Mouse (Mus musculus): ENCODE data around the gene Tgfbr3. TPM values are rescaled to one million over a fixed set of nuclear protein-coding genes. Genes with fewer than 3 reads are reported as not detected.

The Tgfbr3 gene
- polyA plus RNA-seq, 1 experiment, result 0.71 TPM

GRCm38 (mm10) chr5:107223029-107223428, 66.4 kb downstream of the Tgfbr3 start:
- no peaks in the 10 kb centered on the region for H3K79me2 ChIP-seq (ENCODE audit: control insufficient read depth, insufficient read depth)
- no peak overlapping the region for H3ac ChIP-seq (ENCODE audit: control insufficient read depth, insufficient read length)
- H3K27me3 ChIP-seq (ENCODE audit: control insufficient read depth, insufficient read depth, insufficient read length), result no peaks in the 10 kb centered on the region
- no peak for TF ChIP-seq TCF3 (IDR thresholded peaks at IDR 0.05; ENCODE audit: insufficient read length, low read depth)
- no peak for TF ChIP-seq USF1 (IDR thresholded peaks at IDR 0.05; ENCODE audit: low read depth)
- TF ChIP-seq E2F4 (IDR thresholded peaks at IDR 0.05; ENCODE audit: insufficient read depth), result no peak
- TF ChIP-seq MAX (IDR thresholded peaks at IDR 0.05; ENCODE audit: low read depth), result no peak
- no peak for TF ChIP-seq SRF (IDR thresholded peaks at IDR 0.05; ENCODE audit: control insufficient read depth, insufficient read length, low read depth)
- no peak for TF ChIP-seq CEBPB (IDR thresholded peaks at IDR 0.05; ENCODE audit: insufficient read depth, poor library complexity, severe bottlenecking)
- no peak for TF ChIP-seq MYOD1 (IDR thresholded peaks at IDR 0.05; ENCODE audit: control insufficient read depth in 1 of 3, insufficient read length in 2 of 3, low read depth in 2 of 3)
- TF ChIP-seq POLR2A (IDR thresholded peaks at IDR 0.05; ENCODE audit: insufficient read length, low read depth), result no peak
- TF ChIP-seq POLR2AphosphoS2 (IDR thresholded peaks at IDR 0.05; ENCODE audit: insufficient read length, low read depth), result no peak
- TF ChIP-seq REST (IDR thresholded peaks at IDR 0.05; ENCODE audit: insufficient read depth, insufficient read length), result no peak
- TF ChIP-seq TCF12 (IDR thresholded peaks at IDR 0.05; ENCODE audit: insufficient read depth, poor library complexity, severe bottlenecking), result no peak
- no peak for TF ChIP-seq MYOG (IDR thresholded peaks at IDR 0.05; ENCODE audit: control insufficient read depth in 1 of 3, insufficient read depth in 1 of 3, insufficient read length in 2 of 3, low read depth in 2 of 3)
- H3K4me2 ChIP-seq (ENCODE audit: low read depth), result no peak overlapping the region
- H3K4me3 ChIP-seq, result no peak overlapping the region
- no peaks in the 10 kb centered on the region for H3K36me3 ChIP-seq (ENCODE audit: control insufficient read depth, insufficient read depth)

GRCm38 (mm10) chr5:107222670-107223005, 66.8 kb downstream of the Tgfbr3 start:
- H3ac ChIP-seq (ENCODE audit: control insufficient read depth, insufficient read length), result no peak overlapping the region
- no peak overlapping the region for H3K4me3 ChIP-seq
- no peaks in the 10 kb centered on the region for H3K36me3 ChIP-seq (ENCODE audit: control insufficient read depth, insufficient read depth)
- H3K79me2 ChIP-seq (ENCODE audit: control insufficient read depth, insufficient read depth), result no peaks in the 10 kb centered on the region
- no peak for TF ChIP-seq TCF3 (IDR thresholded peaks at IDR 0.05; ENCODE audit: insufficient read length, low read depth)
- no peak for TF ChIP-seq E2F4 (IDR thresholded peaks at IDR 0.05; ENCODE audit: insufficient read depth)
- no peak for TF ChIP-seq USF1 (IDR thresholded peaks at IDR 0.05; ENCODE audit: low read depth)
- no peak for TF ChIP-seq SRF (IDR thresholded peaks at IDR 0.05; ENCODE audit: control insufficient read depth, insufficient read length, low read depth)
- no peak for TF ChIP-seq MYOG (IDR thresholded peaks at IDR 0.05; ENCODE audit: control insufficient read depth in 1 of 3, insufficient read depth in 1 of 3, insufficient read length in 2 of 3, low read depth in 2 of 3)
- TF ChIP-seq MYOD1 (IDR thresholded peaks at IDR 0.05; ENCODE audit: control insufficient read depth in 1 of 3, insufficient read length in 2 of 3, low read depth in 2 of 3), result no peak
- TF ChIP-seq MAX (IDR thresholded peaks at IDR 0.05; ENCODE audit: low read depth), result no peak
- no peak for TF ChIP-seq REST (IDR thresholded peaks at IDR 0.05; ENCODE audit: insufficient read depth, insufficient read length)
- no peak for TF ChIP-seq POLR2AphosphoS2 (IDR thresholded peaks at IDR 0.05; ENCODE audit: insufficient read length, low read depth)
- no peak for TF ChIP-seq TCF12 (IDR thresholded peaks at IDR 0.05; ENCODE audit: insufficient read depth, poor library complexity, severe bottlenecking)
- no peak for TF ChIP-seq POLR2A (IDR thresholded peaks at IDR 0.05; ENCODE audit: insufficient read length, low read depth)
- TF ChIP-seq CEBPB (IDR thresholded peaks at IDR 0.05; ENCODE audit: insufficient read depth, poor library complexity, severe bottlenecking), result no peak
- H3K4me2 ChIP-seq (ENCODE audit: low read depth), result no peak overlapping the region
- no peaks in the 10 kb centered on the region for H3K27me3 ChIP-seq (ENCODE audit: control insufficient read depth, insufficient read depth, insufficient read length)

- Histone ChIP-seq H3K36me3 (ENCODE audit: control insufficient read depth, insufficient read depth) (no peaks in the 10 kb centered on the region), H3K27me3 (ENCODE audit: control insufficient read depth, insufficient read depth, insufficient read length) (no peaks in the 10 kb centered on the region), H3K79me2 (ENCODE audit: control insufficient read depth, insufficient read depth) (no peaks in the 10 kb centered on the region), H3K4me2 (ENCODE audit: low read depth) (no peak overlapping the region), H3K4me3 (no peak overlapping the region), H3ac (ENCODE audit: control insufficient read depth, insufficient read length) (no peak overlapping the region)
- TF ChIP-seq SRF (IDR thresholded peaks at IDR 0.05; ENCODE audit: control insufficient read depth, insufficient read length, low read depth), result no peak
- TF ChIP-seq POLR2AphosphoS2 (IDR thresholded peaks at IDR 0.05; ENCODE audit: insufficient read length, low read depth), result no peak
- no peak for TF ChIP-seq MYOG (IDR thresholded peaks at IDR 0.05; ENCODE audit: control insufficient read depth in 1 of 3, insufficient read depth in 1 of 3, insufficient read length in 2 of 3, low read depth in 2 of 3)
- TF ChIP-seq E2F4 (IDR thresholded peaks at IDR 0.05; ENCODE audit: insufficient read depth), result no peak
- no peak for TF ChIP-seq MAX (IDR thresholded peaks at IDR 0.05; ENCODE audit: low read depth)
- TF ChIP-seq POLR2A (IDR thresholded peaks at IDR 0.05; ENCODE audit: insufficient read length, low read depth), result no peak
- TF ChIP-seq USF1 (IDR thresholded peaks at IDR 0.05; ENCODE audit: low read depth), result no peak
Observed at GRCm38 (mm10) chr5:107221892-107222669, 67.3 kb downstream of the Tgfbr3 start.

DNA sequence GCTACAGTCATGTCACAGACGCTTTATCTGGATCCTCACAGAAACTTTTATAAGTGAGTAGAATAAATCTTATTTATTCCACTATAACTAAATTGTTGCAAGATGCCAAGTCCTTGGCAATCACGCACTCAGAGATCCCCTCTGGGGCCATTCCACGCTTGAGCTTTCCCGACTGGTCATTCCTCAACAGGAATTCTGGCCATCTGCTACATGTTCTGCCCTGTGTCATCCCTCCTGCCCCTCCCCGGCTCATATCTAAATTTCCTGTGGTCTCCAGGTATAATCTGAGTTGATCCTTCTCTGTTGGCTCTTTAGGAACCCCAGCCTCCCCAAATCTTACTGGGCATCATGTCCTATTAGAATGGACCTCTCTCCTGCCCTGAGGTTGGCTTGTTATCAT, 68.5 kb downstream of the Tgfbr3 start:
- H3K4me3 ChIP-seq, result no peak overlapping the region
- H3K27me3 ChIP-seq (ENCODE audit: control insufficient read depth, insufficient read depth, insufficient read length), result no peaks in the 10 kb centered on the region
- no peaks in the 10 kb centered on the region for H3K36me3 ChIP-seq (ENCODE audit: control insufficient read depth, insufficient read depth)
- TF ChIP-seq E2F4 (IDR thresholded peaks at IDR 0.05; ENCODE audit: insufficient read depth) (no peak), CEBPB (IDR thresholded peaks at IDR 0.05; ENCODE audit: insufficient read depth, poor library complexity, severe bottlenecking) (no peak), MYOD1 (IDR thresholded peaks at IDR 0.05; ENCODE audit: control insufficient read depth in 1 of 3, insufficient read length in 2 of 3, low read depth in 2 of 3) (no peak), POLR2AphosphoS2 (IDR thresholded peaks at IDR 0.05; ENCODE audit: insufficient read length, low read depth) (no peak), MAX (IDR thresholded peaks at IDR 0.05; ENCODE audit: low read depth) (no peak)
- no peak overlapping the region for H3K4me2 ChIP-seq (ENCODE audit: low read depth)
- no peaks in the 10 kb centered on the region for H3K79me2 ChIP-seq (ENCODE audit: control insufficient read depth, insufficient read depth)
- no peak overlapping the region for H3ac ChIP-seq (ENCODE audit: control insufficient read depth, insufficient read length)

DNA sequence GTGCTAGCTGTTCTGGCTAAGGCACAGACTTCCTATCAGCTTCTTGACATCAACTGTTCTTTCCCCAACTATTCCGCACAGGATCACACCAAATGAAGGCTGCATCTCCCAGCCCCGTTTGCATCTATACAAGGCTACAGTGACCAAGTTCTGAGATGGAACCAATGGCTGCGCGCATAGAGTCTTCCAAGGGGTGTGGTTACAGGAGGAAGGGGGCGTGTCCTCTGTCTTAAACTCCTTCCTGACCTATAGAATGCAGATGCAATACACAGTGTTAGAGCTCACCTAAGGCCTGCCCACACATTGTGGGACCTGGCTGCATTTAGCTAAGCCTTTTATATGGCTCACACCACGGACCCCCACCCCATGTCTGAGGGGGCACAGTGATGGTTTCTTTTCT, 69.5 kb downstream of the Tgfbr3 start:
- Histone ChIP-seq H3K4me2 (ENCODE audit: low read depth) (no peak overlapping the region), H3K4me3 (no peak overlapping the region), H3ac (ENCODE audit: control insufficient read depth, insufficient read length) (no peak overlapping the region), H3K36me3 (ENCODE audit: control insufficient read depth, insufficient read depth) (no peaks in the 10 kb centered on the region), H3K27me3 (ENCODE audit: control insufficient read depth, insufficient read depth, insufficient read length) (no peaks in the 10 kb centered on the region), H3K79me2 (ENCODE audit: control insufficient read depth, insufficient read depth) (no peaks in the 10 kb centered on the region)
- TF ChIP-seq CEBPB (IDR thresholded peaks at IDR 0.05; ENCODE audit: insufficient read depth, poor library complexity, severe bottlenecking), result no peak
- no peak for TF ChIP-seq TCF3 (IDR thresholded peaks at IDR 0.05; ENCODE audit: insufficient read length, low read depth)
- TF ChIP-seq MAX (IDR thresholded peaks at IDR 0.05; ENCODE audit: low read depth), result no peak
- no peak for TF ChIP-seq MYOG (IDR thresholded peaks at IDR 0.05; ENCODE audit: control insufficient read depth in 1 of 3, insufficient read depth in 1 of 3, insufficient read length in 2 of 3, low read depth in 2 of 3)

All from myocyte (in vitro differentiated cells).